Mouse (Mus musculus): ENCODE results near the gene Pdxp.

GRCm38 (mm10) chr15:78942663-78943062, 28.9 kb downstream of the Pdxp start:
- TF ChIP-seq CTCF (IDR thresholded peaks at IDR 0.05 in 2 of 3, conservative IDR thresholded peaks at IDR 0.05 in 1 of 3; ENCODE audit: control insufficient read depth in 1 of 3, insufficient read depth in 1 of 3, low read depth in 2 of 3, low read length in 3 of 3, poor library complexity in 1 of 3, severe bottlenecking in 1 of 3) (peak; percentile 61 to 71 (median 64)), UBTF (IDR thresholded peaks at IDR 0.05; ENCODE audit: borderline replicate concordance, insufficient read depth, low read depth, low read length) (no peak), POLR2A (IDR thresholded peaks at IDR 0.05; ENCODE audit: control insufficient read depth in 1 of 2, insufficient read depth in 1 of 2, low read depth in 1 of 2, low read length in 2 of 2, poor library complexity in 1 of 2) (peak in 1 of 2 experiments; percentile 22; a peak in 1 of 4 replicates), EP300 (IDR thresholded peaks at IDR 0.05; ENCODE audit: low read depth in 1 of 2, low read length in 2 of 2) (no peak), USF2 (IDR thresholded peaks at IDR 0.05; ENCODE audit: borderline replicate concordance in 1 of 2, insufficient read depth in 1 of 2, low read depth in 1 of 2, low read length in 2 of 2) (no peak), NELFE (IDR thresholded peaks at IDR 0.05; ENCODE audit: low read depth, low read length) (no peak)

Data from MEL (cell line).